Mouse (Mus musculus) myocyte (in vitro differentiated cells): ENCODE measurements at regions not wholly inside any gene's neighbourhood (a gene's known extent, or its start where the extent isn't known, plus 50 kb on each side); places are given as distances from the start of the nearest gene placed in this dataset.

Source experiments
- H3K27me3 ChIP-seq: one replicate; pipeline ENCODE4 v1.6.1; 2011; ENCODE audit not compliant: control insufficient read depth, insufficient read depth, insufficient read length
- H3K36me3 ChIP-seq: one replicate; pipeline ENCODE4 v1.6.1; 2011; ENCODE audit not compliant: control insufficient read depth, insufficient read depth
- H3K4me2 ChIP-seq: one replicate; pipeline ENCODE4 v1.6.1; 2011; ENCODE audit warnings: low read depth, control low read depth
- H3K4me3 ChIP-seq: one replicate; pipeline ENCODE4 v1.5.1; 2011; ENCODE audit warnings: mild to moderate bottlenecking, control low read depth, moderate library complexity
- H3K79me2 ChIP-seq: one replicate; pipeline ENCODE4 v1.6.1; 2011; ENCODE audit not compliant: control insufficient read depth, insufficient read depth
- H3ac ChIP-seq: one replicate; pipeline ENCODE4 v1.6.1; 2011; ENCODE audit not compliant: control insufficient read depth, insufficient read length
- CEBPB ChIP-seq: IDR thresholded peaks from 2 replicates; pipeline ENCODE4 v1.6.1; 2011; ENCODE audit warnings: mild to moderate bottlenecking, moderate library complexity; ENCODE audit not compliant: poor library complexity, insufficient read depth, severe bottlenecking
- E2F4 ChIP-seq: IDR thresholded peaks from one replicate; pipeline ENCODE4 v1.6.1; 2011; ENCODE audit warnings: mild to moderate bottlenecking, control low read depth, moderate library complexity; ENCODE audit not compliant: insufficient read depth
- MAX ChIP-seq: IDR thresholded peaks from one replicate; pipeline ENCODE4 v1.6.1; 2011; ENCODE audit warnings: low read depth, mild to moderate bottlenecking, control low read depth
- MYOD1 ChIP-seq, 3 experiments: IDR thresholded peaks; one replicate each; pipeline ENCODE4 v1.6.1; 2011; ENCODE audit warnings: control low read depth in 2 of 3, low read depth in 2 of 3, mild to moderate bottlenecking in 2 of 3, moderate library complexity in 1 of 3; ENCODE audit not compliant: insufficient read length in 2 of 3, control insufficient read depth in 1 of 3
- MYOG ChIP-seq, 3 experiments: IDR thresholded peaks; one replicate each; pipeline ENCODE4 v1.6.1; 2011; ENCODE audit warnings: control low read depth in 2 of 3, low read depth in 2 of 3, mild to moderate bottlenecking in 2 of 3; ENCODE audit not compliant: insufficient read length in 2 of 3, control insufficient read depth in 1 of 3, insufficient read depth in 1 of 3
- POLR2A ChIP-seq: IDR thresholded peaks from one replicate; pipeline ENCODE4 v1.6.1; 2011; ENCODE audit warnings: low read depth, mild to moderate bottlenecking, control low read depth, moderate library complexity; ENCODE audit not compliant: insufficient read length
- POLR2AphosphoS2 ChIP-seq: IDR thresholded peaks from one replicate; pipeline ENCODE4 v1.6.1; 2011; ENCODE audit warnings: low read depth, control low read depth; ENCODE audit not compliant: insufficient read length
- REST ChIP-seq: IDR thresholded peaks from one replicate; pipeline ENCODE4 v1.6.1; 2011; ENCODE audit warnings: mild to moderate bottlenecking, control low read depth, moderate library complexity; ENCODE audit not compliant: insufficient read depth, insufficient read length
- SRF ChIP-seq: IDR thresholded peaks from one replicate; pipeline ENCODE4 v1.6.1; 2011; ENCODE audit warnings: low read depth; ENCODE audit not compliant: control insufficient read depth, insufficient read length
- TCF12 ChIP-seq: IDR thresholded peaks from one replicate; pipeline ENCODE4 v1.6.1; 2011; ENCODE audit warnings: mild to moderate bottlenecking, control low read depth; ENCODE audit not compliant: poor library complexity, insufficient read depth, severe bottlenecking
- TCF3 ChIP-seq: IDR thresholded peaks from one replicate; pipeline ENCODE4 v1.6.1; 2011; ENCODE audit warnings: low read depth, control low read depth; ENCODE audit not compliant: insufficient read length
- USF1 ChIP-seq: IDR thresholded peaks from one replicate; pipeline ENCODE4 v1.6.1; 2011; ENCODE audit warnings: low read depth, mild to moderate bottlenecking, control low read depth, moderate library complexity

DNA sequence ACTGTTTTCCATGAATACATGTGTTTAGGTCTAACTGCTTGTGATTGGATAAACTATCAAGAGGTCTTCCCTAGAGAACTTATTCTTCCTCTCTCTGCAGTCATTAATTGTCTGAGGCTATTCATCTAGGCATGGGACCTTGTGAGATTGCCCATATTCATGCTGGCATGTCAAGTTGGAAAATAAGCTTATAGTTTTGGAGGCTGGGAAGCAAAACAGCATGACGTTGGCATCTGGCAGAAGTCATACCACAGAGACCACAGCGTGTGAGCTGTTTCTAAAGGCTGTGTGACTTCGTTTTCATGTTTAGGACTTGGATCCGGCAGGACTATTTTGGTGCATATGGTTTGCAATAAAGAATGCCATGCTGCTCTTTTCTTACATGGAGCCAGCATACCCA, 185.5 kb upstream of the Cblb start:
- Histone ChIP-seq H3K79me2 (no peaks in the 10 kb centered on the region), H3K36me3 (no peaks in the 10 kb centered on the region), H3K4me3 (no peak overlapping the region), H3ac (no peak overlapping the region), H3K27me3 (no peaks in the 10 kb centered on the region), H3K4me2 (no peak overlapping the region)
- no peak for TF ChIP-seq CEBPB
- TF ChIP-seq POLR2A = no peak
- no peak for TF ChIP-seq TCF12
- no peak for TF ChIP-seq POLR2AphosphoS2
- TF ChIP-seq SRF = no peak
- TF ChIP-seq MAX = no peak
- TF ChIP-seq E2F4 = no peak
- TF ChIP-seq USF1 = no peak
- TF ChIP-seq MYOD1 (IDR thresholded peaks at IDR 0.05; ENCODE audit: control insufficient read depth in 1 of 3, insufficient read length in 2 of 3, low read depth in 2 of 3) = no peak

DNA sequence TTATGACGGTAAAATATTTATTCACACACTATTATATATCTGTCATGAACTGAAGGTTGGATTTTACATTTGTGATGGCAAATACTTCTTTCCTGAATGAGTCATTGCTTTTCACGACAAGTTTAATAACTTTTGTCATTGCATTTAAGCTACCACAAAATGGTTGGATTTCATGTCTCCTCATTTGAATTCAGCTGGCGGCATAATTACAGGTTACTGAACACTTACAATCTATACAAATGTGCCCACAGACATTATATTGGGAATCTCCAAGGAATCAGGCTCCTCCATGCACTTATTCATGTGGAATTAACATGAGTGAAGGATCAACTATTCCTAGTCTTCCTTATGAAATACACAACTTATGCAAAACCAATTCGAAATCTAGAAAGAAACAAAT, 150.3 kb upstream of the Cblb start:
- Histone ChIP-seq H3K79me2 (no peaks in the 10 kb centered on the region), H3K27me3 (no peaks in the 10 kb centered on the region), H3ac (no peak overlapping the region), H3K4me2 (no peak overlapping the region), H3K4me3 (no peak overlapping the region), H3K36me3 (no peaks in the 10 kb centered on the region)
- no peak for TF ChIP-seq TCF3
- TF ChIP-seq SRF = no peak
- TF ChIP-seq MAX = no peak
- TF ChIP-seq REST = no peak
- no peak for TF ChIP-seq USF1
- TF ChIP-seq CEBPB = no peak
- TF ChIP-seq POLR2AphosphoS2 = no peak
- no peak for TF ChIP-seq POLR2A
- TF ChIP-seq MYOD1 (IDR thresholded peaks at IDR 0.05; ENCODE audit: control insufficient read depth in 1 of 3, insufficient read length in 2 of 3, low read depth in 2 of 3) = no peak

DNA sequence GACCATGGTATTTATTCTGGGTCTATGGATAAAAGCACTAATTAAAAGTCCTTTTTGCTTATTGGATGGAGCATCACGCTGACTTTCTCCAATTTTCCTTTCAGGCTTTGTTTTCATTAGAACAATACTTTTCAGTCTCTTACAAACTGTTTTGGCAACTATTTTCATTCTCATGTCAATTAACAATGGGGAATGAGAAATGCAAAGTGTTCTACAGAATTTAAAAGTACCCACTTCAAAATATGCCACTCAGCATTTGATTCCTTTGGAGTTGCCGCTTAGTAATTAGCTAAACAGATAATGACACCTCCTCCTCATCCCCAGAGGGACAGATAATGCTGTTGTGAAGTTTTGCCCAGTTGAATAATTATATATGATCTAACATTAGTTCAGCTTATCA, 149.9 kb upstream of the Cblb start:
- no peak overlapping the region for H3K4me3 ChIP-seq
- no peak overlapping the region for H3K4me2 ChIP-seq
- no peaks in the 10 kb centered on the region for H3K36me3 ChIP-seq
- no peak overlapping the region for H3ac ChIP-seq
- no peaks in the 10 kb centered on the region for H3K79me2 ChIP-seq
- no peaks in the 10 kb centered on the region for H3K27me3 ChIP-seq
- no peak for TF ChIP-seq REST

DNA sequence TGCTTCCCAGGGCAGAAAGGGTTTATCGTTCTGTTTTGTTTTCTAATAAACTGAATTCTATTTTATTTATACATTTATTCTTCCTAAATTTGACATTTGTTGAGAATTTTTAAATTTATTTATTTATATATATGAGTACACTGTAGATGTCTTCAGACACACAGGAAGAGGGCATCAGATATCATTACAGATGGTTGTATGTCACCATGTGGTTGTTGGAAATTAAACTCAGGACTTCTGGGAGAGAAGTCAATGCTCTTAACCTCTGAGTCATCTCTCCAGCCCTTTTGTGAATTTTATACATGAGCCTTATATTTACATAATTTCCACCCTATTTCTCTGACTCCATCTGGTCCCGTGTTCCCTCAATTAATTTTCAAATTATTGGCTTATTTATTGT, 147.2 kb upstream of the Cblb start:
- Histone ChIP-seq H3K27me3 (no peaks in the 10 kb centered on the region), H3K4me2 (no peak overlapping the region), H3K79me2 (no peaks in the 10 kb centered on the region), H3ac (no peak overlapping the region), H3K36me3 (no peaks in the 10 kb centered on the region), H3K4me3 (no peak overlapping the region)
- TF ChIP-seq TCF12 = no peak
- no peak for TF ChIP-seq MYOD1 (IDR thresholded peaks at IDR 0.05; ENCODE audit: control insufficient read depth in 1 of 3, insufficient read length in 2 of 3, low read depth in 2 of 3)
- no peak for TF ChIP-seq POLR2A
- TF ChIP-seq USF1 = no peak
- no peak for TF ChIP-seq CEBPB
- TF ChIP-seq TCF3 = no peak
- TF ChIP-seq MAX = no peak
- TF ChIP-seq SRF = no peak
- TF ChIP-seq E2F4 = no peak

DNA sequence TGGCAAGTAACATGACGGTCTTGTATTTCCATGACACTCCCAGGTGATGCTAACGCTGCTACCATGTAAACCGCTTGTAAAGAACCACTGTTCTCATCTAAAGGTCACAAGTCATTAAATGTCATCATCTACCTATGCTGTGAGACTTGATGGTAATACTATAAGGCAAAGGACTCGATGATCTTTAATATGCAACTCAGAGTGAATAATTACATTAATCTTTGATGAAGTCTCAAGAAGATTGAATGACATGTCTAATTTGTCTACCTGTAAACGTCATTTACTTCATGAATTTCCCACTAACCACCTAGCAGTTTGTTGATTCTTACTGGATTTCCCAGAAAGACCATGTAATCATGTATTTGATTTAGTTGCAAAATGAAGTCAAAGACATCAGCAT, 143.5 kb upstream of the Cblb start:
- Histone ChIP-seq H3K79me2 (no peaks in the 10 kb centered on the region), H3K4me2 (no peak overlapping the region), H3K4me3 (no peak overlapping the region), H3K27me3 (no peaks in the 10 kb centered on the region), H3K36me3 (no peaks in the 10 kb centered on the region), H3ac (no peak overlapping the region)
- TF ChIP-seq REST (no peak), TCF3 (no peak), SRF (no peak), TCF12 (no peak), POLR2A (no peak), E2F4 (no peak), POLR2AphosphoS2 (no peak), MYOG (IDR thresholded peaks at IDR 0.05; ENCODE audit: control insufficient read depth in 1 of 3, insufficient read depth in 1 of 3, insufficient read length in 2 of 3, low read depth in 2 of 3) (no peak), MYOD1 (IDR thresholded peaks at IDR 0.05; ENCODE audit: control insufficient read depth in 1 of 3, insufficient read length in 2 of 3, low read depth in 2 of 3) (no peak), USF1 (no peak), MAX (no peak)
